Mouse (Mus musculus) hindbrain, embryonic 14.5 days (tissue): ENCODE measurements around the gene 1810009A15Rik. TPM values are rescaled to one million over a fixed set of nuclear protein-coding genes. Genes with fewer than 3 reads are reported as not detected.
"Not testable (repeated sequence)": the region's sequence is repeated elsewhere in the genome, so short reads cannot be mapped to it uniquely, and the experiment has no call there.

Source experiments
- ATAC-seq: fragments of 200-750 bp; cut with Nextera tagmentation; 2 replicates; pipeline ENCODE4 v1.8.0; 2017; ENCODE audit warnings: moderate number of reproducible peaks, mild to moderate bottlenecking, moderate TSS enrichment, moderate library complexity; ENCODE audit not compliant: low FRiP score
- DNase-seq: peaks from one replicate; pipeline ENCODE4 v3.0.0-alpha.2; 2015; ENCODE audit warnings: low spot score
- H3K27ac ChIP-seq: fragments of 300-500 bp; sonication (generic); 2 replicates; pipeline ENCODE4 v1.5.1; 2014; ENCODE audit warnings: mild to moderate bottlenecking, moderate library complexity
- H3K27me3 ChIP-seq: fragments of 300-500 bp; sonication (generic); 2 replicates; pipeline ENCODE4 v1.6.1; 2014; ENCODE audit warnings: mild to moderate bottlenecking, low read length, mixed read lengths; ENCODE audit not compliant: control insufficient read depth, insufficient read depth
- H3K36me3 ChIP-seq: fragments of 300-500 bp; sonication (generic); replicated peaks from 2 replicates; pipeline ENCODE4 v1.6.1; 2014; ENCODE audit not compliant: control insufficient read depth, insufficient read depth
- H3K4me1 ChIP-seq: fragments of 300-500 bp; sonication (generic); replicated peaks from 2 replicates; pipeline ENCODE4 v1.6.1; 2014; ENCODE audit warnings: antibody characterized with exemption, low read length, mixed read lengths; ENCODE audit not compliant: control insufficient read depth, insufficient read depth
- H3K4me2 ChIP-seq: fragments of 300-500 bp; sonication (generic); replicated peaks from 2 replicates; pipeline ENCODE4 v1.6.1; 2014; ENCODE audit warnings: mild to moderate bottlenecking, moderate library complexity
- H3K4me3 ChIP-seq: fragments of 300-500 bp; sonication (generic); replicated peaks from 2 replicates; pipeline ENCODE4 v1.5.1; 2014; ENCODE audit warnings: mild to moderate bottlenecking, low read length
- H3K9ac ChIP-seq: fragments of 300-500 bp; sonication (generic); 2 replicates; pipeline ENCODE4 v1.6.1; 2014
- H3K9me3 ChIP-seq: fragments of 300-500 bp; sonication (generic); 2 replicates; pipeline ENCODE4 v1.6.1; 2016; ENCODE audit warnings: low read length; ENCODE audit not compliant: control insufficient read depth
- WGBS: fragments of 180-500 bp; shearing (Covaris S2); extraction: QIAGEN DNeasy Blood & Tissue Kit; methylation state at CpG from one replicate; pipeline ENCODE4 v1.1.7; 2014; 5-methylcytosine and 5-hydroxymethylcytosine counted together
- polyA plus RNA-seq: library from polyadenylated mRNA; unstranded; fragments of >200 nt; fragmentation: Nextera tagmentation; extraction: Ambion mirVana; gene quantifications from 2 replicates; pipeline ENCODE4 v1.2.1, GENCODE M21; 2014

Gene 1810009A15Rik
- polyA plus RNA-seq, 1 experiment from 2014 or later: 49.2 TPM

DNA sequence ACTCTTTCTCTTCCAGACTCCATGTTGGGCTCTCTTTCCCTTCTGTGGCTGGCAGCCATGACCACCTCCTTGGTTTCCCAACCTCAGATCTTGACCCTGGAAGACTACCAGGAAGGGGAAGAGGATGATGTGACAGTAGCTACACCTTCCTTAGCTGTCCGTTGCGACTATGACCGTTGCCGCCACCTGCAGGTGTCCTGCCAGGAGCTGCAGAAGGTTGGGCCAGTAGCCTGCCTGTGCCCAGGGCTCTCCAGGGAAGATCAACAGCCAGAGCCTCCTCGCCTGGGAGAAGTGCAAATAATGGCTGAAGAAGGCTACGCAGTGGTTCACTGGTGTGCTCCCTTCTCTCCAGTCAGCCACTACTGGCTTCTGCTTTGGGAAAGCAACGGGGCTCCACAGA, 37.0 kb upstream of the 1810009A15Rik start:
- no peak overlapping the region for H3K4me2 ChIP-seq
- no peaks in the 10 kb centered on the region for H3K4me1 ChIP-seq
- no peak overlapping the region for H3K27ac ChIP-seq
- H3K9me3 ChIP-seq: no peaks in the 10 kb centered on the region
- DNase-seq (no peak), ATAC-seq (no peak)
- H3K9ac ChIP-seq: no peak overlapping the region
- no peaks in the 10 kb centered on the region; the same call in 1 of the 2 replicates for H3K27me3 ChIP-seq
- 51% methylated on average over 7 of the region's 7 CpGs for WGBS
- H3K36me3 ChIP-seq: peaks cover 24% of the 10 kb centered on the region
- no peak overlapping the region for H3K4me3 ChIP-seq

DNA sequence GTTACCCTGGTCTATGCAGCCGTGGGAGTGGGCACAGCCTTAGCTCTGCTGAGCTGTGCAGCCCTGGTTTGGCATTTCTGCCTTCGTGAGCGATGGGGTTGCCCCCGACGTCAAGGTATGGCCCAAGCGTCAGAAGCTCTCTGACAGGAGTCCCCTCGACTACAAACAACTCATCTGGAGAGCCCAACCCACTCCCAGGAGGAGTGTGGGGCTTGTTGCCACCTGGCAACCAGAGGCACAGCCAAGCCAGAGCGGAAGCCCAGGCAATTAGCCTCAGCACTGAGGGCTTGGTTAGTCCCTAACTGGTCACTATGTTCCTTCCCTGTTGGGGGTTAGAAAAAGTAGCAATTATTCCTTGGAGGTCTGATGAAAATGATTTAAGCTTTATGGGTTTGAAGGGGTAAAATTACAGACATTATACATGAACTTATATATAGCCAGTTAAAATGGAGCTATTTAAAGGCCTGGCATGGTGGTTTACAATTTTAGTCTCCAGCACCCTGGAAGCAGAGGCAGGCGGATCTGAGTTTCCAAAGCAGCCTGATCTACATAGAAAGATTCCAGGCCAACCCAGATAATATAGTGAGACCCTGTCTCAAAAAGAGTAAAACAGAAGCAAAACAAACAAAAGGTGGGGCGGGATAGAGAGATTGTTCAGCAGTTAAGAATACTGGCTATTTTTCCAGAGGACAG, 36.3 kb upstream of the 1810009A15Rik start:
- no peak overlapping the region for H3K9ac ChIP-seq
- no peaks in the 10 kb centered on the region; the same call in 1 of the 2 replicates for H3K27me3 ChIP-seq
- DNase-seq: no peak
- 63% methylated on average over 10 of the region's 10 CpGs for WGBS
- H3K4me1 ChIP-seq: no peaks in the 10 kb centered on the region
- no peak overlapping the region for H3K27ac ChIP-seq
- H3K36me3 ChIP-seq: peaks cover 16% of the 10 kb centered on the region
- H3K4me2 ChIP-seq: no peak overlapping the region
- H3K4me3 ChIP-seq: no peak overlapping the region
- no peak for ATAC-seq
- no peaks in the 10 kb centered on the region for H3K9me3 ChIP-seq

DNA sequence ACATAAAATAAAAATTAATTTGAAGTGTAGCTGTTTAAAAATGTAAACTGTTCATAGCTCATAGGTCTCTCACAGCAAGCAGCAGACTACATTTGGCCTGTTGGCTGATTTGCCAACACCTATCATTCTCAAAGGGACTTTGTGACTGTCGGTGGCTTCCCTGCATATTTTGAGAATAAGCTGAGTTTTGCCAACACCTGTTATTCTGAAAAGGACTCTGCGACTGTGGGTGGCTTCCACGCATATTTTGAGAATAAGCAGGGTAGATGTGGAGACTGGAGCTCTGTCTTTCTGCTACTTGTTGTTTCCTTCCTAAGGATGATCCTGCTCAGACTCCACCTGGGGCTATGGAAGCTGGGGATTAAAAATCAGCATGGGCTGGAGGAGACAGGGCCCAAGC, 35.5 kb upstream of the 1810009A15Rik start:
- Histone ChIP-seq H3K4me2 (no peak overlapping the region), H3K4me1 (no peaks in the 10 kb centered on the region), H3K9me3 (no peaks in the 10 kb centered on the region), H3K9ac (no peak overlapping the region), H3K4me3 (no peak overlapping the region), H3K36me3 (peaks cover 10% of the 10 kb centered on the region), H3K27me3 (no peaks in the 10 kb centered on the region; the same call in 1 of the 2 replicates), H3K27ac (no peak overlapping the region)
- WGBS: 80% methylated on average over 3 of the region's 3 CpGs
- no peak for ATAC-seq
- no peak for DNase-seq

GRCm38 (mm10) chr19:8857689-8858088, 31.0 kb upstream of the 1810009A15Rik start:
- ATAC-seq (no peak), DNase-seq (no peak)
- Histone ChIP-seq H3K9me3 (no peaks in the 10 kb centered on the region), H3K4me2 (no peak overlapping the region), H3K27me3 (no peaks in the 10 kb centered on the region), H3K27ac (no peak overlapping the region), H3K4me3 (no peak overlapping the region), H3K4me1 (no peaks in the 10 kb centered on the region), H3K36me3 (no peaks in the 10 kb centered on the region), H3K9ac (no peak overlapping the region)
- 42% methylated on average over 4 of the region's 4 CpGs for WGBS

GRCm38 (mm10) chr19:8859018-8859417, 29.6 kb upstream of the 1810009A15Rik start:
- no peak overlapping the region for H3K27ac ChIP-seq
- no peaks in the 10 kb centered on the region for H3K27me3 ChIP-seq
- no peaks in the 10 kb centered on the region for H3K9me3 ChIP-seq
- DNase-seq (no peak), ATAC-seq (no peak)
- H3K36me3 ChIP-seq: no peaks in the 10 kb centered on the region
- 23% methylated on average over 1 of the region's 1 CpGs for WGBS
- no peak overlapping the region for H3K4me2 ChIP-seq
- no peaks in the 10 kb centered on the region for H3K4me1 ChIP-seq
- no peak overlapping the region for H3K9ac ChIP-seq
- H3K4me3 ChIP-seq: no peak overlapping the region

DNA sequence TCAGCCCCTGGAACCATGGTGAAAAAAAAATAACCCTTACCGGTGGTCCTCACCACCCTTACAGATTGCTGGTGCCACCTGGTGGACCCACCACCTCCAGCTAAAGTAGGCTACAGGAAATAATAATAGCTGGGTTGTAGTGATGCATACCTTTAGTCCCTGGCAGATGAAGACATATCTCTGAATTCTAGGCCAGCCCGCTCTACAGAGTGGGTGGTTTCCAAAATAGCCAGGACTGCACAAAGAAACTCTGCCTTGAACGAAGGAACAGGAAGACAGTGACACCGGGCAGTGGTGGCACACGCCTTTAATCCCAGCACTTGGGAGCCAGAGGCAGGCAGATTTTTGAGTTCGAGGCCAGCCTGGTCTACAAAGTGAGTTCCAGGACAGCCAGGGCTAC, 24.4 kb upstream of the 1810009A15Rik start:
- 80% methylated on average over 6 of the region's 6 CpGs for WGBS
- H3K4me2 ChIP-seq: no peak overlapping the region
- no peak for ATAC-seq

GRCm38 (mm10) chr19:8870381-8870780, 18.3 kb upstream of the 1810009A15Rik start:
- not testable (repeated sequence) for H3K9me3 ChIP-seq, H3K27ac ChIP-seq, DNase-seq, ATAC-seq, H3K27me3 ChIP-seq
- Histone ChIP-seq H3K9ac (peak overlapping the region; percentile 77; the same call in 1 of the 2 replicates), H3K4me2 (peak overlapping the region; percentile 59), H3K4me1 (peaks cover 10% of the 10 kb centered on the region; the same call in 1 of the 2 replicates), H3K4me3 (peak overlapping the region; percentile 59), H3K36me3 (peaks cover 24% of the 10 kb centered on the region)
- WGBS: 84% methylated on average over 3 of the region's 3 CpGs

More for the DNA sequence above, 24.4 kb upstream of the 1810009A15Rik start:
- Histone ChIP-seq H3K9ac (no peak overlapping the region), H3K4me1 (no peaks in the 10 kb centered on the region), H3K27me3 (no peaks in the 10 kb centered on the region), H3K36me3 (no peaks in the 10 kb centered on the region), H3K27ac (no peak overlapping the region), H3K9me3 (no peaks in the 10 kb centered on the region), H3K4me3 (no peak overlapping the region)
- DNase-seq: no peak

GRCm38 (mm10) chr19:8870838-8871237, 17.8 kb upstream of the 1810009A15Rik start:
- Histone ChIP-seq H3K9me3 (no peaks in the 10 kb centered on the region), H3K36me3 (peaks cover 28% of the 10 kb centered on the region), H3K9ac (peak overlapping the region; percentile 77), H3K27ac (peak overlapping the region; percentile 83), H3K27me3 (no peaks in the 10 kb centered on the region), H3K4me2 (peak overlapping the region; percentile 59), H3K4me1 (peaks cover 10% of the 10 kb centered on the region; the same call in 1 of the 2 replicates), H3K4me3 (peak overlapping the region; percentile 59)
- WGBS: 58% methylated on average over 9 of the region's 9 CpGs
- ATAC-seq (peak; percentile 38), DNase-seq (no peak)

GRCm38 (mm10) chr19:8871267-8872186, 17.1 kb upstream of the 1810009A15Rik start, which contains the start of gene Ubxn1:
Gene Ubxn1 (plus strand): TSS chr19:8871496.
- H3K9ac ChIP-seq: peak within 1 kb of the TSS; percentile 77
- peak within 1 kb of the TSS; percentile 85 for H3K4me2 ChIP-seq
- peak within 1 kb of the TSS; percentile 59 for H3K4me3 ChIP-seq
- WGBS: 1% methylated on average over 59 of the region's 59 CpGs
- peak; percentile 93 for DNase-seq
- peaks cover 35% of the 10 kb centered on the region for H3K36me3 ChIP-seq
- H3K9me3 ChIP-seq: no peaks in the 10 kb centered on the region
- ATAC-seq: peak; percentile 97
- H3K27me3 ChIP-seq: no peaks in the 10 kb centered on the region
- H3K27ac ChIP-seq: peak within 1 kb of the TSS; percentile 83
- peaks cover 10% of the 10 kb centered on the region; the same call in 1 of the 2 replicates for H3K4me1 ChIP-seq
